Mouse (Mus musculus): ENCODE data around the gene Resp18. TPM values are rescaled to one million over a fixed set of nuclear protein-coding genes. Genes with fewer than 3 reads are reported as not detected.

The Resp18 gene
- polyA plus RNA-seq, 1 experiment from 2014 or later, result 0.15 TPM

DNA sequence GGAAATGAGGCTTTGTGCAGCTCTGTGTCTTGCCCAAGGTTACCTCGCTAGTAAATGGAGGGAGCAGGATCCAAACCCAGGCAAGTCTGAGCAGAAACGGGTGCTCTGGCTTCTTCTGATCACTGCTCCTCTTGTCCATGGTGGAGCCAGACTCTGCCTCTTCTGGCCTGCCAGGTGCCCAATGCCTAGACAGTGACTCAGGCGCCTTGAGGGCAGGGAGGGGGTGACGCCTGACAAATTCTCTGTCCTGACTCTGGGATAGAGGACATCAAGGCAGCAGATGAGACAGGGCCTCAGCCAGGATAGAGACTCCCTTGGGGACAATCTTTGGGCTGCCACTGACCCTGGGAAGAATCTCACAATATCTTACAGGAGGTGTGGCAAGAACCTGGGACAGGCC is 47.0 kb downstream of the Resp18 start:
- H3K4me1 ChIP-seq (ENCODE audit: control insufficient read depth, low read depth, low read length), result peaks cover 29% of the 10 kb centered on the region
- no peak for ATAC-seq (ENCODE audit: low read depth)
- H3K27me3 ChIP-seq (ENCODE audit: control insufficient read depth, insufficient read depth, low read depth, low read length), result no peaks in the 10 kb centered on the region
- no peak overlapping the region for H3K4me3 ChIP-seq (ENCODE audit: low read depth, low read length)
- H3K9ac ChIP-seq (ENCODE audit: low read depth, low read length), result no peak overlapping the region
- no peaks in the 10 kb centered on the region for H3K9me3 ChIP-seq (replicated peaks; ENCODE audit: control insufficient read depth, low read length)
- WGBS (ENCODE audit: insufficient replicate concordance), result 61% methylated on average over 4 of the region's 4 CpGs
- H3K36me3 ChIP-seq (ENCODE audit: control insufficient read depth, insufficient read depth), result no peaks in the 10 kb centered on the region
- H3K4me2 ChIP-seq (ENCODE audit: low read depth, low read length), result no peak overlapping the region
- no peak overlapping the region for H3K27ac ChIP-seq (ENCODE audit: low read length)

DNA sequence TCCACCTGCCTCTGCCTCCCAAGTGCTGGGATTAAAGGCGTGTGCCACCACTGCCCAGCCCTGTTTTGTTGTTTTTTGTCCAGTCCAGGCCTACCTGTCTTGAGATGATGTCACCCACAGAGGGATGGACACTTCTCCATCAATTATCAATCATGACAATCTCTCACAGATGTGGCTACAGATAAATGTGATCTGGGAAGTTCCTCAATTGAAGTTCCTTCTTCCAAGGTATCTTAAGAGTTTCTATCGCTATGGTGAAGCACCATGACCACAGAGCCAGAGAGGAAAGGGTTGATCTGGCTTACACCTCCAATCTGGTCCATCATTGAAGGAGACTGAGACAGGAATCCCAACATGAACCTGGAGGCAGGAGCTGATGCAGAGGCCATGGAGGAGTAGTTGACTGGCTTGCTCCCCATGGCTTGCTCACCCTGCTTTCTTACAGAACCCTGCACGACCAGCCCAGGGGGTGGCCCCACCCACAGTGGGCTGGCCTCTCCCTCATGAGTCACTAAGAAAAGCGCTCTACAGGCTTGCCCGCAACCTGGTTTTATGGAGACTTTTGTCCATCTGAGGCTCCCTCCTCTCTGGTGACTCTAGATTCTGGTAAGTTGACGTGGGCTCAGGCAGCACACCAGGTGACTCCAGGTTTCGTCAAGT is 47.8 kb downstream of the Resp18 start:
- 51% methylated on average over 7 of the region's 7 CpGs for WGBS (ENCODE audit: insufficient replicate concordance)
- H3K9ac ChIP-seq (ENCODE audit: low read depth, low read length), result no peak overlapping the region
- H3K36me3 ChIP-seq (ENCODE audit: control insufficient read depth, insufficient read depth), result no peaks in the 10 kb centered on the region
- H3K27me3 ChIP-seq (ENCODE audit: control insufficient read depth, insufficient read depth, low read depth, low read length), result no peaks in the 10 kb centered on the region
- no peaks in the 10 kb centered on the region for H3K9me3 ChIP-seq (replicated peaks; ENCODE audit: control insufficient read depth, low read length)
- peaks cover 23% of the 10 kb centered on the region for H3K4me1 ChIP-seq (ENCODE audit: control insufficient read depth, low read depth, low read length)
- no peak overlapping the region for H3K27ac ChIP-seq (ENCODE audit: low read length)
- H3K4me3 ChIP-seq (ENCODE audit: low read depth, low read length), result no peak overlapping the region
- 0 out of 2 replicates have a peak, but pooled peaks have one; percentile 20 for ATAC-seq (ENCODE audit: low read depth)
- H3K4me2 ChIP-seq (ENCODE audit: low read depth, low read length), result no peak overlapping the region

DNA sequence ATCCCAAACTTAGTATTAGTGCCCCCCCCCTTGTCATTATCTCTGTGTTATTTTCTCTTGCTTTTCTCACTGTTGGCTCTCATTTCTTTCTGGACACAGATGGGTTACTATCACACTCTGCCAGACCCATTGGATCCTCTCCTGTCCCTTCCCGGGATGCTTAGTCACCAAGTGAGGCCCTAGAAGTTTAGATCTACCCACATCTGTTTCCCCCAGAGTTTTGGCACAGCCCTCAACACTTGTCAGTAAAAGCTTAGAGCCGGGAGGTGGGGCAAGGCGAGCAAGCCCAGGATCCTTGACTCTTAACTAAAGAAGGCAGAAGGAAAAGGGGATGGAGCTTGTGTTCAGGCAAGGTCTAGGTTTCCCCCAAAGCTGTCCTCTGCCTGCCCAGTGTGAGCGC is 49.1 kb downstream of the Resp18 start:
- H3K27ac ChIP-seq (ENCODE audit: low read length), result peak overlapping the region; percentile 69
- H3K4me2 ChIP-seq (ENCODE audit: low read depth, low read length), result no peak overlapping the region
- H3K9ac ChIP-seq (ENCODE audit: low read depth, low read length), result no peak overlapping the region
- no peaks in the 10 kb centered on the region for H3K27me3 ChIP-seq (ENCODE audit: control insufficient read depth, insufficient read depth, low read depth, low read length)
- H3K4me3 ChIP-seq (ENCODE audit: low read depth, low read length), result no peak overlapping the region
- no peaks in the 10 kb centered on the region for H3K9me3 ChIP-seq (replicated peaks; ENCODE audit: control insufficient read depth, low read length)
- no peaks in the 10 kb centered on the region for H3K36me3 ChIP-seq (ENCODE audit: control insufficient read depth, insufficient read depth)
- WGBS (ENCODE audit: insufficient replicate concordance), result 31% methylated on average over 4 of the region's 4 CpGs
- peaks cover 11% of the 10 kb centered on the region for H3K4me1 ChIP-seq (ENCODE audit: control insufficient read depth, low read depth, low read length)
- ATAC-seq (ENCODE audit: low read depth), result peak; percentile 87

DNA sequence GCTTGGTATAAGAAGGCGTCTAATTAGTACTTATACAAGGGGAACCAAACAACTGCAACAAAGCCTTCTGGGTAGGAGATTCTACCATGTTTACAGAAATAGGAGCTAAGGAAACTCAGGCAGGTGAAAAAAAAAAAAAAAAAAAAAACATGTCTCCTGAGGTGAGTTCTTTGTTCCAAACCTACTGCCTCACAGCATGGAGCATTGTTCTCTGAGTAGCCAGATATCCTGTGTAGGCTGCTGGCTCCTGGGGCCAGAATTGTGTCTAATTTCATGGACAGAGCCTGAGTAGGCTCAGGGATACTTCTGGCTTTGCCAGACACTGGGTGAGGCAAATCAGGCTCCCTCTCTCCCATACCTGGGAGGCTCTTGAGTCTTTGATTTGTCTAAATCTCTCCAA is 50.6 kb downstream of the Resp18 start:
- H3K4me2 ChIP-seq (ENCODE audit: low read depth, low read length), result no peak overlapping the region
- no peak overlapping the region for H3K9ac ChIP-seq (ENCODE audit: low read depth, low read length)
- H3K27ac ChIP-seq (ENCODE audit: low read length), result no peak overlapping the region
- H3K36me3 ChIP-seq (ENCODE audit: control insufficient read depth, insufficient read depth), result no peaks in the 10 kb centered on the region
- H3K9me3 ChIP-seq (replicated peaks; ENCODE audit: control insufficient read depth, low read length), result no peaks in the 10 kb centered on the region
- no peaks in the 10 kb centered on the region for H3K27me3 ChIP-seq (ENCODE audit: control insufficient read depth, insufficient read depth, low read depth, low read length)
- peaks cover 10% of the 10 kb centered on the region for H3K4me1 ChIP-seq (ENCODE audit: control insufficient read depth, low read depth, low read length)
- no peak for ATAC-seq (ENCODE audit: low read depth)
- no peak overlapping the region for H3K4me3 ChIP-seq (ENCODE audit: low read depth, low read length)
- WGBS (ENCODE audit: insufficient replicate concordance), result 82% methylated on average over 1 of the region's 1 CpGs

DNA sequence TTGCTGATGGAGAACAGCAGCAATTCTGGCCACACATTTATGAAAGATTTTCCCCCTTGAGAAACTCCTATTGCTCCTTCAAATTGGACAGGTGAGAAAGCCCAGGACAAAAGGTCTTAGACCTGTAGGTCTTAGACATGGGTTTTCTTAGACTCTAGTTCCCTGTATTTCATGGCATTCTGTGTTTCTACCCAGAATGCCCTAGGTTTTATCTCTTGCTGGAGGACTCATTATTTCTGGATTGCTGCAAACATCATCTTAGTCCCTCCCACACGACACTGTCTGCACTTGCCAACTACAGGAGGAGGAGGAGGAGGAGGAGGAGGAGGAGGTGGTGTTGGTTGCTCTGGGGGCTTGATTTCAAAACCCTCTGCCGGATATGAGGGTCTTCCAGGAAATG is 52.1 kb downstream of the Resp18 start:
- Histone ChIP-seq H3K36me3 (ENCODE audit: control insufficient read depth, insufficient read depth) (no peaks in the 10 kb centered on the region), H3K4me1 (ENCODE audit: control insufficient read depth, low read depth, low read length) (peaks cover 5% of the 10 kb centered on the region), H3K9me3 (replicated peaks; ENCODE audit: control insufficient read depth, low read length) (no peaks in the 10 kb centered on the region), H3K27ac (ENCODE audit: low read length) (no peak overlapping the region), H3K4me2 (ENCODE audit: low read depth, low read length) (no peak overlapping the region), H3K4me3 (ENCODE audit: low read depth, low read length) (no peak overlapping the region), H3K27me3 (ENCODE audit: control insufficient read depth, insufficient read depth, low read depth, low read length) (no peaks in the 10 kb centered on the region), H3K9ac (ENCODE audit: low read depth, low read length) (no peak overlapping the region)
- 33% methylated on average over 2 of the region's 2 CpGs for WGBS (ENCODE audit: insufficient replicate concordance)
- ATAC-seq (ENCODE audit: low read depth), result no peak

DNA sequence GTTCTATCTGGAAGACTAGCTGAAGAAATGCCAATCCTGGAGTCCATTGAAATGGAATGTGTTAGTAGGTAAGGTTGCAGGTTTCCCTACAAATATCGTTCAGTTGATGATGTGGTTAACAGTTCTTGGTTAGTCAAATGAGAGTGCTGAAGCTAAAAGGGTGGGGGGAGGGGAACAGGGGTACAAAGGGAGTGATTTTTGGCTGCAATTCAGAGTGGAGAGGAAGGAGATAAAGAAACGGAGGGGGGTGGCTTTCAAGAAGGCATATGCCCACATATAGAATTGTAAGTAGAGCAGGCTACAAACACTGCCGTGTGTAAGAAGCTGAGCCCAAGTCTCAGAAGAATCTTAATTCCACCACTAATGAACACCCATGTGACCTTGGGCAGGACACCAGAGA is 52.7 kb downstream of the Resp18 start:
- H3K36me3 ChIP-seq (ENCODE audit: control insufficient read depth, insufficient read depth), result no peaks in the 10 kb centered on the region
- peaks cover 5% of the 10 kb centered on the region for H3K4me1 ChIP-seq (ENCODE audit: control insufficient read depth, low read depth, low read length)
- H3K27me3 ChIP-seq (ENCODE audit: control insufficient read depth, insufficient read depth, low read depth, low read length), result peaks cover 5% of the 10 kb centered on the region
- ATAC-seq (ENCODE audit: low read depth), result no peak
- no peaks in the 10 kb centered on the region for H3K9me3 ChIP-seq (replicated peaks; ENCODE audit: control insufficient read depth, low read length)
- no peak overlapping the region for H3K4me2 ChIP-seq (ENCODE audit: low read depth, low read length)
- 19% methylated on average over 3 of the region's 3 CpGs for WGBS (ENCODE audit: insufficient replicate concordance)
- H3K9ac ChIP-seq (ENCODE audit: low read depth, low read length), result no peak overlapping the region
- no peak overlapping the region for H3K27ac ChIP-seq (ENCODE audit: low read length)
- no peak overlapping the region for H3K4me3 ChIP-seq (ENCODE audit: low read depth, low read length)

DNA sequence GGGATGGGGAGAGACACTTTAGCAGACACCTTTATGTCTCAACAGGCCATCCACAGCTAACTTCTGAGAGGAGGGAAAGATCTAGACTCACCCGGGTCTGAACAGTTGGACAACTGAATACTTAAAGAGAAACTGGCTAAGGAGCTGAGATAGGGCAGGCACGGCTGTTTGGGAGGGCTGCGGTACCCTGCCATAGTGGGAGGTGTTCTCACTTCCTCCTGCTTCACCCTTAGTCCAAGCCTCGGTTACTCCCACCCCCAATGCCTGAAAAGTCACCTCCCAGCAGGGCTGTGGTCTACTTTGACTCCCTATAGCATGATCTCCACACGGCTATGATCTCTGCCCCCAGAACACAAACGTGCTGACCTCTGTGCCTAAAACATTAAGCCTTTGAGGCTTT is 54.7 kb downstream of the Resp18 start:
- 18% methylated on average over 6 of the region's 6 CpGs for WGBS (ENCODE audit: insufficient replicate concordance)

DNA sequence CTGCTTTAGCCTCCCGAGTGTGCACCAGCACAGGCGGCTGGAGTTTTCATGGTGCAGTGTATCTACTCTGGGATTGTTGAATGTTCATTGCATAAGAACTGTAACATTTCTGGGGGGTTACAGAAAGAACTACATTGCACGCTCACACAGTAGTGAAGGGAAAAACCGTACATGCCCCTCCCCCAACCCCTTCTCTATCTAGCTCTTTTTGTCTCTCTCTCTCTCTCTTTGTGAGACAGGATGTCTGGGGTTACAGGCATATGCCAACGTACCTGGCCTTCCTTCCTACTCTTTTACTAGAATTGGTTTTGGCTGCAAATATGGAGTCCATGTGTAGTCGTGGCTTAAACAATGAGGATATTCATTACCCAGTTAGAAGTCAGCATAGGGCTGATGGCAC is 55.3 kb downstream of the Resp18 start:
- Histone ChIP-seq H3K4me3 (ENCODE audit: low read depth, low read length) (no peak overlapping the region), H3K36me3 (ENCODE audit: control insufficient read depth, insufficient read depth) (no peaks in the 10 kb centered on the region), H3K4me1 (ENCODE audit: control insufficient read depth, low read depth, low read length) (peaks cover 8% of the 10 kb centered on the region), H3K4me2 (ENCODE audit: low read depth, low read length) (no peak overlapping the region), H3K9me3 (replicated peaks; ENCODE audit: control insufficient read depth, low read length) (no peaks in the 10 kb centered on the region), H3K27me3 (ENCODE audit: control insufficient read depth, insufficient read depth, low read depth, low read length) (peaks cover 14% of the 10 kb centered on the region), H3K9ac (ENCODE audit: low read depth, low read length) (no peak overlapping the region), H3K27ac (ENCODE audit: low read length) (no peak overlapping the region)
- 51% methylated on average over 6 of the region's 6 CpGs for WGBS (ENCODE audit: insufficient replicate concordance)
- ATAC-seq (ENCODE audit: low read depth), result no peak

More for the DNA sequence above, 54.7 kb downstream of the Resp18 start:
- Histone ChIP-seq H3K4me1 (ENCODE audit: control insufficient read depth, low read depth, low read length) (peaks cover 8% of the 10 kb centered on the region), H3K4me3 (ENCODE audit: low read depth, low read length) (no peak overlapping the region), H3K9ac (ENCODE audit: low read depth, low read length) (no peak overlapping the region), H3K27ac (ENCODE audit: low read length) (no peak overlapping the region), H3K36me3 (ENCODE audit: control insufficient read depth, insufficient read depth) (no peaks in the 10 kb centered on the region), H3K4me2 (ENCODE audit: low read depth, low read length) (no peak overlapping the region), H3K9me3 (replicated peaks; ENCODE audit: control insufficient read depth, low read length) (no peaks in the 10 kb centered on the region), H3K27me3 (ENCODE audit: control insufficient read depth, insufficient read depth, low read depth, low read length) (peaks cover 14% of the 10 kb centered on the region)
- ATAC-seq (ENCODE audit: low read depth), result no peak
